Mouse (Mus musculus) layer of hippocampus, adult 8-10 months (tissue): ENCODE data around the gene 4932429P05Rik. TPM values are rescaled to one million over a fixed set of nuclear protein-coding genes. Genes with fewer than 3 reads are reported as not detected.

Source experiments
- DNase-seq, 2 experiments: peaks; one replicate each; pipeline ENCODE4 v3.0.0; 2022; ENCODE audit warnings: low spot score in 2 of 2
- total RNA-seq, 4 experiments: library from RNA; stranded (reverse); gene quantifications; 2 replicates each; pipeline ENCODE4 v1.2.4; 2022

4932429P05Rik gene
- not detected for total RNA-seq

GRCm38 (mm10) chrX:89751968-89752367 is at the start of gene 4932429P05Rik:
Gene 4932429P05Rik, plus strand, starts transcription at chrX:89752268.
- DNase-seq: no peak

Other genes starting within 250 kb of the 4932429P05Rik start
- gene 4930415L06Rik, start 180.6 kb downstream of the 4932429P05Rik start, total RNA-seq: not detected